Mouse (Mus musculus) layer of hippocampus, postnatal 36 days (tissue): ENCODE results near the gene Runx3. TPM values are rescaled to one million over a fixed set of nuclear protein-coding genes. Genes with fewer than 3 reads are reported as not detected.

ENCODE experiments used
- DNase-seq, 2 experiments: peaks; one replicate each; pipeline ENCODE4 v3.0.0; 2022
- total RNA-seq, 2 experiments: library from RNA; stranded (reverse); gene quantifications; 2 replicates each; pipeline ENCODE4 v1.2.3; 2021

Gene Runx3
- total RNA-seq, 2 experiments from 2014 or later = not detected

DNA sequence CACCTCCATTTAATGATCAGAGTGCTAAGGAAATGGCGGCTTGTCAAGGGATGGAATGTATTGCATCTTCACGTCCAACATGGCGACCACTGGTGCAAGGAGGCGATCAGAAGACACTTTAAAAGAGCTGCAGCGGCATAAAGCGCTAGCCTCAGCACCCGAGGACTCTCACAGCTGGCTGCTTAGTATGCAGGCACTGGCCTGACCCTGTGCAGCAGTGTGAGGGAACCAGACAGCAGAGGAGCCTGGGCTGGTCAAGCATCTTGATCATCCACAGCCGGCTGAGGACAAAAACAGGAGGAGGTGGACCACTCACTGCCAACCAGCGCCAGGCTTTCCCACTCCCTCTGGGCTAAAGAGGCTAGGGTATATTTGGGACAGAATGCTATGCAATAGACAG is 103.4 kb downstream of the Runx3 start:
- DNase-seq = no peak

DNA sequence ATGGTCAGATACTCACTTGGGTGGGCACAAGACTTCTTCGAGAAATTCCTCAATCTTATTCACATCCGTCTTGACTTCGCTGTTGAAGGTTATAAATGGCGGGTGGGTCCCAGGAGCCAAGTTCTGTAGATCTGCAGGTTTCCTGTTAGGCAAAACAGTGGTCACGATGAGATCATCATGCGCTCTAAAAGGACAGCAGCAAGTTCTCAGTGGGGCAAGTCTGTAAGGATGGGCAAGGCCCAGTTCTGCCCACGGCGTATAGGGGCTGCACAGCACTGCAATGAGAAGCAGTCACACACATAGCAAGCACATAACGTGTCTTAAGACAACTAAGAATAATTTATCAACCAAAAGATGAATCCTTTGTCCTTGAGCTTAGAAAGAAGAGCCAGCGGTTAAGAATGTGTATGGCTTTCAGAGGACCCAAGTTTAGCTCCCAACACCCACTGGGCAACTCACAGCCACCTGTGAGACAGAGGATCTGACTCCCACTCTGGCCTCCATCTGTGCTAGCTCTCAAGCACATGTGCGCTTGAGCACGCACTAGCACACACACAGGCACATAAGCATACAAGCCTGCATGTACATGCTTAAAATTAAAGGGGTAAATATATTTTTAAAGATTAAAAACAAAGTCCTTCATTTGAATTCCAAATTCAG is 105.7 kb downstream of the Runx3 start:
- DNase-seq = no peak

Other genes starting within 250 kb of the Runx3 start
- gene Tmem50a, start 205.6 kb upstream of the Runx3 start, total RNA-seq = 100 to 1,000 TPM; 103 to 115 TPM
- 100 to 1,000 TPM; 238 to 257 TPM for gene Rsrp1, start 197.1 kb upstream of the Runx3 start, total RNA-seq
- 10 to 100 TPM; 48.1 to 51.9 TPM for gene Syf2, start 189.8 kb upstream of the Runx3 start, total RNA-seq
- gene Clic4, start 152.2 kb downstream of the Runx3 start, total RNA-seq = 10 to 100 TPM; 36.3 to 40.6 TPM
- 100 to 1,000 TPM; 123 to 143 TPM for gene Srrm1, start 232.7 kb downstream of the Runx3 start, total RNA-seq